Mouse (Mus musculus) heart, adult 10 weeks (tissue): ENCODE results near the gene Aebp1. TPM values are rescaled to one million over a fixed set of nuclear protein-coding genes. Genes with fewer than 3 reads are reported as not detected.

Source experiments
- polyA plus RNA-seq: library from polyadenylated mRNA; stranded (reverse); fragments of 350-450 nt; fragmentation: Illumina TruSeq; extraction: RNeasy Lipid Tissue Mini Kit (QIAGEN cat#74804); gene quantifications from one replicate; pipeline ENCODE4 v1.2.3, GENCODE M21; 2014; ENCODE audit warnings: low read depth, low replicate concordance

Aebp1 gene
- polyA plus RNA-seq: 23.7 TPM

DNA sequence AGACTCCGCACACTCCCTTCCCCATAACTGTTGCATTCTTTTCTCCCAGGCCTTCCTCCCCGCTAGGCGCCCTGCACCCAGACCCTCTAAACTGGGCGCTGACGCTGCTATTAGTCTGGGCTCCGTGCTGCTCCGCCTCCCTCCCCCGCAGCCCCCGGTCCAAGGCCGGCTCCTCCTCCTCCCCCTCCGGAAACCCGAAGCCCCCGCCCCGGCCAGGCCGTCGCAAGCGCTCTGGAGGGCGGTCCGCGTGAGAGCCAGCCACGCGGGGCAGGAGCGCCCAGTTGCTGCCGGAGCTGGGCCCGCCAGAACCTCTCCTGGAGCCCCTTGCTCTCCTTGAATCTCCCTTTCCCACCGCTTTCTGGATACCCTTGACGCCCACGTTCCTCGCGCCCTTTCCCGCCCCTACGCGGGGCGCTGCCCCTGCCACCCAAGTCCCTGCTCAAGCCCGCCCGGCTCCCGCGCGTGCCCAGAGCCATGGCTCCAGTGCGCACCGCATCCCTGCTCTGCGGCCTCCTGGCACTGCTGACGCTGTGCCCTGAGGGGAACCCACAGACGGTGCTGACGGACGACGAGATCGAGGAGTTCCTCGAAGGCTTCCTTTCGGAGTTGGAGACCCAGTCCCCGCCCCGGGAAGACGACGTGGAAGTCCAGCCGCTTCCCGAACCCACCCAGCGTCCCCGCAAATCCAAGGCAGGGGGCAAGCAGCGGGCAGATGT, at the start of gene Aebp1:
Aebp1 (plus strand) TSS at position 270 of the 716 bp plus-strand sequence.

DNA sequence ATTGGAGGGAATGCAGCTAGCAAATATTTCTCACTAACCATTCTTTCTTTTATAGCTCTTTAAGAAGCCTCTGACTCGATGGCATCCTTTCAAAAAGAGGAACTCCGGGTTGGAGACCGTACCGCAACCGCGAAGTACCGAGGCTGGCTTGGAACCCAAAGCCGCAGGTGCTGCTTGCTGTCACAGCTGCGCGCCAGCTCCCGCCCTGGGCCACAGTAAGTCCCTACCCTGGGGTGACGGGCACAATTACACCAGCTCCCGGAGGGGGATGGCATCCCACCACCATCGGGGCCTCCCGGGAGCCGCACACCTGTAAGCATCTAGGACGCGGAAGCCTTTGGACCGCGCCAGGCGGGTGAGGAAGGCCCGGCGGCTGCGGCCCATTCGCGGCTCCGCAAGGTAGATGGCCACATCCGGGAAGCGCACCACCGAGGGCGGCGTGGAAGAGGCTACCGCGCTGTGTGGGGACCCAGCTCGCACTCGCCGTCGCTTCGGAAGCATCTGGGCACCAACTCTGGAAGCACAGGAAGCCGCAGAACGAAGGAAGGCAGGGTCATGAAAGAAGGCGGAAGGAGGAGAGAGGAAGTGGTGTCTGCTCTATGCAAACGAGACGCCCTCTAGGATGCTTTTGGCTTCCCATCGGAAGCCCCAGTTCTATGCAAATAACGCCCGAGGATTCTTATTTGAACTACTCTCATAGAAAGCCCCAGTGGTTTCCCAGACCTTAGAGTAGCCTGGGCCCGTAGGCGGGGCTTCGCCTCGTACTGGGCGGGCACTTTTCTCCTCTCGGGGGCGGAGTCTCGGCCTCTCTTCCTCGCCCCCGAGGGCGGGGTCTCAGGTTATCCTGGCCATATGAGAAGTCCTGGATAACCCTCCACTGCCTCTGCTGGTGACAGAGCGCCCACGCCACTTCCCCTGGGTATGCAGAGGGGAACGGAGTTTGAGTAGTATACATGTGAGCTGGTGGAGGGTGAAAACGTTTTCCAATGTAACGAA, 24.2 kb upstream of the Aebp1 start, which contains the start of gene Polm:
Polm (minus strand) TSS at position 766 of the 996 bp plus-strand sequence.

DNA sequence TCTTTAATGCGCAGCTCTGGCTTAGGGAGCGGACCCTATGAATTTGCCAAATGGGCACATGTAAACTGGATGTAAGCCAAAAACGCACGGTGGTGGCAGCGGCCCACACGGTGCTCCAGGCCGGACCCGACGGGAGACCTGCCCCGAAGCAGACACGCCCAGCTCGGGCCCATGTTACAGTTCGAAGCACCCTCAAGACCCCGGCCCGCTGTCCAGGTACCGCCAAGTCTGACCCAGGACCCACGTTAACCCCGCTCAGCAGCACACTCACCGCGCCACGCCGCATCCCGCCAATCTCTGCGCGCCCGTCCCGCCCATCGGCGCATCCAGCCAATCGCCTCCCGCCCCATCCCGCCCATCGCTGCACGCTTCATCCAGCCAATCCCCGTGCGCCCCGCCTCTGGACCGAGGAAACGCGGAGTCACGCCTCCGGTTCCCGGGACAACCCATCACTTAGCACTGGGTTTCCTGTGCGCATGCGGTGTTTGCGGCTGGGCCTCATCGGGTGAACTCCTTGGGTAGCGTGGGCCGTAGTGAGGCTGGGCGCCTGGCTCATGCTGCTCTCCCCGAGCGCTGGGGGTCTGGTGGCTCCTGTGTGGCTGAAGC, 16.3 kb downstream of the Aebp1 start, which contains the start of gene Pold2:
Pold2 (minus strand) TSS at position 372 of the 606 bp plus-strand sequence.

DNA sequence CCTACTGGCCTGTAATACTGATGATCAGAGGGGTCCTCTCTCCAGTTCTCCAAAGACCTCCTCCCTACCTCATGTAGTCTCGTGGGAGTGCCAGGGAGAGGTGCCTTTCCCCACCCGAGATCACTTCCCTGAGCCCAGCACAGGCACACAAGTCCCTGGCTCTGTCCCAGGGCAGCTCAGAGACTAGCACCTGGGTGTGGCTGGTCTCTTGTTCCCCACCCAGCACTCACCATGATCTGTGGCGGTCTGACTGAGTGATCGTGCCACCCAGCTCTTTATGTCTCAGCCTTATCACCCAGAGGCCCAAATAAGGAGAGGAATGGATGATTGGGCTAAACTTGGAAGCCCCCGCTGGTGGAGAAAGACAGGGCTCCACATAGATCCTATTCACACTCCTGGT, 36.8 kb downstream of the Aebp1 start, which contains the start of gene Myl7:
Myl7 (minus strand) TSS at position 252 of the 400 bp plus-strand sequence.

Other genes starting within 250 kb of the Aebp1 start
- 124 TPM for gene Mrps24, start 146.3 kb upstream of the Aebp1 start, polyA plus RNA-seq
- gene Urgcp, start 99.6 kb upstream of the Aebp1 start, polyA plus RNA-seq: 36.6 TPM
- 29.6 TPM for gene Dbnl, start 73.5 kb upstream of the Aebp1 start, polyA plus RNA-seq
- gene Pgam2, start 58.2 kb upstream of the Aebp1 start, polyA plus RNA-seq: 939 TPM
- gene Polm, start 23.9 kb upstream of the Aebp1 start, polyA plus RNA-seq: 4.5 TPM
- 33.1 TPM for gene Pold2, start 16.3 kb downstream of the Aebp1 start, polyA plus RNA-seq
- 2,189 TPM for gene Myl7, start 36.8 kb downstream of the Aebp1 start, polyA plus RNA-seq
- 16.7 TPM for gene Gck, start 88.1 kb downstream of the Aebp1 start, polyA plus RNA-seq
- gene Ykt6, start 93.7 kb downstream of the Aebp1 start, polyA plus RNA-seq: 62.0 TPM
- 7.6 TPM for gene Camk2b, start 204.4 kb downstream of the Aebp1 start, polyA plus RNA-seq